Mouse (Mus musculus) MEL-GATA-1-ER (cell line): ENCODE data around the gene Zfp941.

Experiments used
- DNase-seq: peaks from one replicate; pipeline ENCODE4 v3.0.0-alpha.2; 2012; ENCODE audit warnings: low read depth; ENCODE audit errors: extremely low read depth

Zfp941 gene

GRCm38 (mm10) chr7:140840750-140841735 lies 19.1 kb upstream of the Zfp941 start:
- DNase-seq, result no peak

- DNase-seq, result no peak
Observed at GRCm38 (mm10) chr7:140839556-140839955, 17.6 kb upstream of the Zfp941 start.

GRCm38 (mm10) chr7:140836243-140837115 lies 14.5 kb upstream of the Zfp941 start:
- no peak for DNase-seq

- DNase-seq, result no peak
Observed at GRCm38 (mm10) chr7:140835758-140836087, 13.7 kb upstream of the Zfp941 start.

- no peak for DNase-seq
Observed at GRCm38 (mm10) chr7:140834968-140835757, 13.2 kb upstream of the Zfp941 start, which contains the start of gene Urah. Gene Urah, plus strand, starts transcription at chr7:140835018.

GRCm38 (mm10) chr7:140833341-140833740 lies 11.4 kb upstream of the Zfp941 start:
- DNase-seq, result no peak

- no peak for DNase-seq
Observed at GRCm38 (mm10) chr7:140831447-140831846, 9.5 kb upstream of the Zfp941 start.

GRCm38 (mm10) chr7:140828171-140828881 lies 6.3 kb upstream of the Zfp941 start:
- DNase-seq, result no peak

GRCm38 (mm10) chr7:140822731-140823130 lies 753 bp upstream of the Zfp941 start:
- no peak for DNase-seq

GRCm38 (mm10) chr7:140821305-140821652 lies 699 bp downstream of the Zfp941 start:
- no peak for DNase-seq

- no peak for DNase-seq
Observed at GRCm38 (mm10) chr7:140820173-140820572, 1.8 kb downstream of the Zfp941 start.

GRCm38 (mm10) chr7:140812850-140813249 lies 9.1 kb downstream of the Zfp941 start:
- no peak for DNase-seq

GRCm38 (mm10) chr7:140811714-140812113 lies 10.3 kb downstream of the Zfp941 start:
- DNase-seq, result no peak

- peak; percentile 21 for DNase-seq
Observed at GRCm38 (mm10) chr7:140810496-140810895, 11.5 kb downstream of the Zfp941 start.

GRCm38 (mm10) chr7:140805704-140806103 lies 16.3 kb downstream of the Zfp941 start:
- DNase-seq, result peak; percentile 26

- no peak for DNase-seq
Observed at GRCm38 (mm10) chr7:140802629-140803028, 19.3 kb downstream of the Zfp941 start.

- DNase-seq, result no peak
Observed at GRCm38 (mm10) chr7:140798212-140798611, 23.8 kb downstream of the Zfp941 start.

- no peak for DNase-seq
Observed at GRCm38 (mm10) chr7:140797619-140798018, 24.4 kb downstream of the Zfp941 start.

GRCm38 (mm10) chr7:140793541-140793940 lies 28.4 kb downstream of the Zfp941 start:
- DNase-seq, result no peak

- no peak for DNase-seq
Observed at GRCm38 (mm10) chr7:140788053-140788435, 33.9 kb downstream of the Zfp941 start.
